Mouse (Mus musculus) gonadal fat pad, adult 2 months (tissue): ENCODE measurements around the gene Scg2. TPM values are rescaled to one million over a fixed set of nuclear protein-coding genes. Genes with fewer than 3 reads are reported as not detected.

ENCODE experiments used
- DNase-seq: peaks from one replicate; pipeline ENCODE4 v3.0.0-alpha.2; 2012; ENCODE audit warnings: low read depth
- polyA plus RNA-seq: library from polyadenylated mRNA; depleted of rRNA; stranded (reverse); fragments of >200 nt; gene quantifications from 2 replicates; pipeline ENCODE4 v1.2.3, GENCODE M21; 2012; rRNA removed

Gene Scg2
- 0.04 TPM in 1 of 2 replicates, not detected in the other for polyA plus RNA-seq

- DNase-seq, result no peak
Observed at GRCm38 (mm10) chr1:79439609-79440308, at the start of gene Scg2. TSS of gene Scg2 (minus strand) at chr1:79440120.

- no peak for DNase-seq
Observed at GRCm38 (mm10) chr1:79485546-79485945, 45.6 kb upstream of the Scg2 start.

- DNase-seq, result no peak
Observed at GRCm38 (mm10) chr1:79470856-79471255, 30.9 kb upstream of the Scg2 start.

GRCm38 (mm10) chr1:79469871-79470270 is 30.0 kb upstream of the Scg2 start:
- no peak for DNase-seq

GRCm38 (mm10) chr1:79466585-79466984 is 26.7 kb upstream of the Scg2 start:
- DNase-seq, result no peak

- no peak for DNase-seq
Observed at GRCm38 (mm10) chr1:79458558-79458957, 18.6 kb upstream of the Scg2 start.

GRCm38 (mm10) chr1:79454164-79454563 is 14.2 kb upstream of the Scg2 start:
- DNase-seq, result no peak

- no peak for DNase-seq
Observed at GRCm38 (mm10) chr1:79452339-79452738, 12.4 kb upstream of the Scg2 start.

- no peak for DNase-seq
Observed at GRCm38 (mm10) chr1:79450343-79451021, 10.6 kb upstream of the Scg2 start.

- no peak for DNase-seq
Observed at GRCm38 (mm10) chr1:79449943-79450342, 10.0 kb upstream of the Scg2 start.

- no peak for DNase-seq
Observed at GRCm38 (mm10) chr1:79445586-79445985, 5.7 kb upstream of the Scg2 start.

- DNase-seq, result no peak
Observed at GRCm38 (mm10) chr1:79437755-79438154, 2.2 kb downstream of the Scg2 start.

- no peak for DNase-seq
Observed at GRCm38 (mm10) chr1:79436671-79437070, 3.2 kb downstream of the Scg2 start.

GRCm38 (mm10) chr1:79429058-79429457 is 10.9 kb downstream of the Scg2 start:
- DNase-seq, result no peak

- DNase-seq, result no peak
Observed at GRCm38 (mm10) chr1:79415496-79415895, 24.4 kb downstream of the Scg2 start.

GRCm38 (mm10) chr1:79406337-79406942 is 33.5 kb downstream of the Scg2 start:
- no peak for DNase-seq

GRCm38 (mm10) chr1:79401090-79402012 is 38.6 kb downstream of the Scg2 start:
- DNase-seq, result no peak

- DNase-seq, result no peak
Observed at GRCm38 (mm10) chr1:79400284-79400683, 39.6 kb downstream of the Scg2 start.
